Mouse (Mus musculus): ENCODE results near the gene 4933405L10Rik. TPM values are rescaled to one million over a fixed set of nuclear protein-coding genes. Genes with fewer than 3 reads are reported as not detected.

The 4933405L10Rik gene
- polyA plus RNA-seq, 1 experiment = not detected

DNA sequence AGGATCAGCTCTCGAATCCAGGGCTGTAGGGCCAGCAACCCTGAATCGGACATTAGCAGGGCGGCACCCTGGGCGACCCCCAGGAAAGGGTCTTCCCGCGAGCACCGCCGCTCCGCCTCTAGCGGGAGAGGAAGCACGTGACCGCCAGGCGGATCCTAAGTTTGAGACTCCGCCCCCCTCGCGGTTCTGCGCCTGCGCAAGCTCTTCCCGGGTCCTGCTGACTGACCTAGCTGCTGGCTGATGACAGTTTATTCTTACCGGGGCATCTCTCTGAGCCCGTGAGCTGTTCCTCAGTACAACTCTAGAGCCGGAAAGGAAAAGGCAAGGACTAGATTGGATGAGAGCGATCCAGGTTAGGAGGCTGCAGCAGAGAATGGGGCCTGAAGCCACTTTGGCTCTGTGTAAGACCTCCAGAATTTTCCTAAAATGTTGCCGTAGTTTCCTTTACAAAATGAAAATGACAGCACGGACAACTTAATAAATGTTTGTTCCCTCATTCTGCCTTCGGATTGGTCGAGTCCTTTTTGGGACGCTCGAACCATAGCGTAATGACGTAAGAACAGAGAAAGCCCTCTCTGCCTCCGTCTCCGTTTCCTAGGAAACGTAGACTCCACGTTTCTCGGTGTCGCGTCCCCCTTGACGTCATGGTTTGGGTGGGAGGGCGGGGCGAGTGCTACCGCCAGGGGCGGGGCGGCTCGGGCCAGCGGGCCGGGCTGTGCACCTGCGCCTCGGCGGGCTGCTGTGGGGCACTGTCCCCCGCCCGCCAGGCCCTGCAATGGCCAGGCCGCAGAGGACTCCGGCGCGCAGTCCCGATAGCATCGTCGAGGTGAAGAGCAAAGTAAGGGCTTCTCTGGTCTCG, 6.3 kb upstream of the 4933405L10Rik start, which contains the start of the genes Acd and Pard6a:
Gene Acd, minus strand, starts transcription at position 137 of the 859 bp plus-strand sequence.
Gene Pard6a, plus strand, starts transcription at position 183 of the 859 bp plus-strand sequence.
- DNase-seq (ENCODE audit: low spot score) = peak; percentile 95

DNA sequence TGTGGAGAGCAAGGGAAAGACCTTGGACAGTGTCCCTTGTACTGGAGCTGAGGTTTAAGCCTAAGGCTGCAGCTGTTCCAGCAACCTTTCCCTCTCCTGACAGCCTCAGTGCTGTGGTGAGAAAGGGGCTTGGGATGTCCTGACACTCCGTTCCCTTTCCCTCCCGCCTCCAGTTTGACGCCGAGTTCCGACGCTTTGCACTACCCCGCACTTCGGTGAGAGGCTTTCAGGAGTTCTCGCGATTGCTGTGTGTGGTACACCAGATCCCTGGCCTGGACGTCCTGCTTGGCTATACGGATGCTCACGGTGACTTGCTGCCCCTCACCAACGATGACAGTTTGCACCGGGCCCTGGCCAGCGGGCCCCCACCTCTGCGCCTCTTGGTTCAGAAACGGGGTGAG, 5.5 kb upstream of the 4933405L10Rik start:
- no peak for DNase-seq (ENCODE audit: low spot score)

DNA sequence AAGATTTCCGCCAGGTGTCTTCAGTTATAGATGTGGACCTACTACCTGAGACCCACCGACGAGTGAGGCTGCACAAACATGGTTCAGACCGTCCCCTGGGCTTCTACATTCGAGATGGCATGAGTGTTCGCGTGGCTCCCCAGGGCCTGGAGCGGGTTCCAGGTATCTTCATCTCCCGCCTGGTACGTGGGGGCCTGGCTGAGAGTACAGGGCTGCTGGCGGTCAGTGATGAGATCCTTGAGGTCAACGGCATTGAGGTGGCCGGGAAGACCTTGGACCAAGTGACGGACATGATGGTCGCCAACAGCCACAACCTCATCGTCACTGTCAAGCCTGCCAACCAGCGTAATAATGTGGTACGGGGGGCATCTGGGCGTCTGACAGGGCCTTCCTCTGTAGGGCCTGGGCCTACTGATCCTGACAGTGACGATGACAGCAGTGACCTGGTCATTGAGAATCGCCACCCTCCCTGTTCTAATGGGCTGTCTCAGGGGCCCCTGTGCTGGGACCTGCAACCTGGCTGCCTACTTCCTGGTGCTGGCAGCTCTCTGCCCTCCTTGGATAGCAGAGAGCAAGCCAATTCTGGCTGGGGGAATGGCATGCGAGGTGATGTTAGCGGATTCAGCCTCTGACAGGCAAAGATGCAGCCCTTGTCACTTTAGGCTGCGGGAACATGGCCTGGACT, 4.6 kb upstream of the 4933405L10Rik start:
- no peak for DNase-seq (ENCODE audit: low spot score)

DNA sequence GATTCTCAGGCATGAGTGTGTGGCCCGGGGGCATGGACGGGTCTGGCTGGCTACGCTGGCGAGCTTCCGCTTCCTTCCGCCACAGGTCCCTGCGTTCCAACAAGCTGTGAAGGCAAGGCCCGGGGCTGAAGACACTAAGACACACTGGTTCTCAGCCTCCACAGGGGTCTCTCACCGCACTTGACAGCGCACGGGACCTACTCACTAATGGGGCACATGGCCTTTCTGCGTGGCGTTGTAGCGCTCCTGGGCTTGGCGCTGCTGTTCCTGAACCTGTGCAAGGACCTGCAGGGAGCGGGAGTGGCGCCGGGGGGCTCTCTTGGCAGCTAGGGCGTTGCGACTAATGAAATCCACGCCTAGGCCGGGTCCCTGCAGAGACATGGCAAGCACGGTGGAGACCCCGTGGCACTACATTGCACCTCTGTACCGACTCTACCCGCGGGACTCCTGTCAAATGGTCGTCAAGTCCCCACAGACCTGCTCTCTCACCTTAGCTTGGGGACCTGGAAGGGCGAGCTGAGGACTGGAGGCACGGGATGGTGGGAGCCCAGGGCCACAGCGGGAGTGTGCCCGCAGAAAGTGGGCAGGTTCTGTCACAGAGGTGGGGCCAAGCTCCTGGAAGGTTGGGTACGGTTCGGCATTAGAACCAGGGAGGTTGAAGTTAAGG, 3.2 kb upstream of the 4933405L10Rik start:
- DNase-seq (ENCODE audit: low spot score) = no peak

GRCm38 (mm10) chr8:105704955-105705354, 2.5 kb upstream of the 4933405L10Rik start:
- no peak for DNase-seq (ENCODE audit: low spot score)

- DNase-seq (ENCODE audit: low spot score) = no peak
Measured at GRCm38 (mm10) chr8:105706426-105706825, 1.0 kb upstream of the 4933405L10Rik start.

DNA sequence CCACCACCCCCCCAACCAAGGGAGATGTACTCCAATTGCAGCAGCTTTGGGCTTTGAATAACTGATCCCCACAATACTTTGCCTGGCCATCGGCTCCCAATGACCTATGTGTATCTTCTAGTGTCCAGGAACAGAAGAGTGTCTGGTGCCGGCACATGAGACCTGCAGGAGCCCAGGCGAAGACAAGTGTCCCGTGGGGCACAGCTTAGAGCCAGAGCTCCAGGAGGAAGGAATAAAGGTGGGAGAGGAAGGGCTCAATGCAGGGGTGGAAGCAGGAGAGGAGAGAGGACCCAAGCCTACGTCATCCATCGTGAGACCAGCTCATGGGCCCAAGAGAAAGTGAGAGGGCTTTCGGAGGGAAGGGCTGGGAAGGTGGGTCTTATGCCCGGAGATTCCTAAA, 1.2 kb downstream of the 4933405L10Rik start:
- no peak for DNase-seq (ENCODE audit: low spot score)

GRCm38 (mm10) chr8:105709317-105709716, 1.9 kb downstream of the 4933405L10Rik start:
- DNase-seq (ENCODE audit: low spot score) = no peak

DNA sequence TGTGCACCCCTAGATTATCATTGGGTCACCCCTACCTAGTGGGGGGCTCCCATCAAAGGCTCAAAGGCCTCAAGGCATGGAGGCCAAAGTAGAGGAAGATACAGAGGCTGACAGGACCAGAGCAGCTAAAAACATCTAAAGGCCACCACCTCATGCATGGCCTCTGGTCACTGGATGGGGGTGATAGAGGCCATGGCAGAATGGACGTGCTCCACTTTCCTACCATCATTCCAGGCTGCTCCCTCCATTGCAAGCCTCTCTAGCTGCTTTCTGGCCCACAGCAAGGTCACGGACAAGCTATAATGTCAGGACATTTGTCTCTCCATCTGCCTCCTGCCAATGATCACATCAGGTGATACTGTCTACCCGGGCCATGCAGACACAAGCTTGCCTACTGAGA, 4.8 kb downstream of the 4933405L10Rik start:
- no peak for DNase-seq (ENCODE audit: low spot score)

DNA sequence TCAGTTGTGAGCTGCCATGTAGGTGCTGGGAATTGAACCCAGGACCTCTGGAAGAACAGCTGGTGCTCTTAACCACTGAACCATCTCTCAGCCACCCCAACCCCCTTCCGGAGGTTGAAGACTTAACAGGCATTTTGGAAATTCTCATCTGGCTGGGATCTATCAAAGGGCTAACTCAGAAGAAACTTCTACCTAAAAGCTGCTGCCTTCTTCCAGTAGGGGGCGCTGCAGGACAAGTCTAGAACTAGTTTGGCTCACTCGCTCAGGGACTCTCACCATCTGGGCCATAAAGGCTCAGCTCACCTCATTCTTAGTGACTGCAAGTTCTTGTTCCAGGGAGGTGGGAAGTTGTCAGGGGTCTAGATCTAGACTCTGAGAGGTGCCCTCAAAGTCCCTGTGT, 6.7 kb downstream of the 4933405L10Rik start:
- peak; percentile 73 for DNase-seq (ENCODE audit: low spot score)

DNA sequence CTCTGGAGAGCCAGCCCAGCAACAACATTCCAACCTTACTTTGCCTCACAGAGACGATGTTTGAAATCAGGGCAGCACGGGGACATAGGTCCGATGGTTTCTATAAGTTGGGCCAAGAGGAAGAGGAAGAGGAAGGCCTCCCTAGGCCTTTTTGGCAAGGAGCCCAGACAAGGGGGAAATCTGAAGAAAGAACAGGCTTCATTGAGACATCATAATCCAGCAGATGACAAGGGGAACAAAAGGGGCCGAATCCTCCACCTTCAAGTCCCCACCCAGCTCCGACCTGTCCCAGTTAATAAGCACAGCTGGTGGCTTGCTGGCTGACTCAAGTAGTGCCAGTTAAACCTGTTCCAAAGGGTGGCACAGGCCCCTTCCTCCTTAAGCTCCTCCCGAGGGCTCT, 7.6 kb downstream of the 4933405L10Rik start:
- DNase-seq (ENCODE audit: low spot score) = no peak

- DNase-seq (ENCODE audit: low spot score) = no peak
Measured at GRCm38 (mm10) chr8:105716302-105716945, 9.0 kb downstream of the 4933405L10Rik start.

DNA sequence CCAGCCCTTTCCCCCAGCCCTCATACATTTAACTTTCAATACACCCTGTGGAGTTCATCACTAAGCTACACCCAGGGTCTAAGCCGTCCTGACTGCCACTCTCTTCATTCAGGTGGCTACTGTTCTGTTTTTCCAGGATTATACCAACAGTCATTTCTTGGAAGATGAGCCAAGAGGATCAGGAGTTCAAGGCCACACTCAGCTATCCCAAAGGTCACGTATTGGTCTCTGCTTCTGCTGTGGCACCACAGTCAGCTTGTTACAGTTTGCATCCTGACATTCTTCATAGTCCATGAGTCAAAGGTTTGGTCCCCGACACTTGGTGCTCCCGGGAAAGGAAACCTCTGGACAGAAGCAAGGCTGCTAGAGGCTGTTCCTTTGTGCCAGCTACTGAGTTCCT, 12.2 kb downstream of the 4933405L10Rik start:
- DNase-seq (ENCODE audit: low spot score) = no peak

- DNase-seq (ENCODE audit: low spot score) = no peak
Measured at GRCm38 (mm10) chr8:105722861-105723260, 15.4 kb downstream of the 4933405L10Rik start.

DNA sequence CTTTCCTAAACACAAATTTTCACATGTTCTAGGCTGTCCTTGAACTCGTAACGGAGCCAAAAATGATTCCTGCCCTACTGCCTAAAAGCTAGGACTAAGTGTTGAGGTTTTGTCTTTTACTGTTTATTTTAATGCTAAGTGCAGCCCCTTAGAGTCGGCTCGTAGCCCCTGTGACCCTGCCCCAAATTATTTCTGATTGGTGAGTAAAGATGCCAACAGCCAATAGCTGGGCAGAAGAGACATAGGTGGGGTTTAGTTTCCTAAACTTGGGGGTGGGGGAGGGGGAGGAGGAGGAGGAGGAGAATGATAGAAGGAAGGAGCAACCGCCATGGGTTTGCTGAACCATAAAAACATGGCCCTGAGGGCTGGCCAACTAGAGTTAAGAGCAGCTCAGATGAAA, 18.3 kb downstream of the 4933405L10Rik start:
- DNase-seq (ENCODE audit: low spot score) = no peak

- no peak for DNase-seq (ENCODE audit: low spot score)
Measured at GRCm38 (mm10) chr8:105727397-105728124, 20.1 kb downstream of the 4933405L10Rik start.

- DNase-seq (ENCODE audit: low spot score) = no peak
Measured at GRCm38 (mm10) chr8:105732186-105732585, 24.7 kb downstream of the 4933405L10Rik start.

- no peak for DNase-seq (ENCODE audit: low spot score)
Measured at GRCm38 (mm10) chr8:105739216-105739615, 31.8 kb downstream of the 4933405L10Rik start.

- DNase-seq (ENCODE audit: low spot score) = no peak
Measured at GRCm38 (mm10) chr8:105743301-105743700, 35.8 kb downstream of the 4933405L10Rik start.

- DNase-seq (ENCODE audit: low spot score) = no peak
Measured at GRCm38 (mm10) chr8:105750606-105751005, 43.2 kb downstream of the 4933405L10Rik start.

DNA sequence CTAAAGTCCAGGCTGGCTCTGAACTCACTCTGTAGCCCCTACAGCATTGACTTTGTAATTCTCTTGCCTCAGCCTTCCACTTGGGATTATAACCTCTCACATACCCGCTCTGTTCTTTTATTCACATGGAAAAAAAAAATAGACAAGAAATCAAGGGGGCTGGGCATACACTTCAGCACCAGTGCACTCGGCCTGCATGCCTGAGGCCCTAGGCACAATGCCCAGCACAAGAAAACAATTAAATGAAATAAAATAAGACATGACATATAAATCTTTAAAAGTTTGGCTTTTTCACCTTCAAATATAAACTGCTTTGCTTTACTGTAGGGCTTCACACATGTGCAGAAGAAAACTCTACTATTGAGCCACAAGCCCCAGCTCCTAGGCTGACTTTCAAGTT, 46.5 kb downstream of the 4933405L10Rik start:
- DNase-seq (ENCODE audit: low spot score) = no peak

Data from urinary bladder, adult 2 months (tissue).